Mouse (Mus musculus) frontal cortex, adult 2 months (tissue): ENCODE results near the gene Rpl35a. TPM values are rescaled to one million over a fixed set of nuclear protein-coding genes. Genes with fewer than 3 reads are reported as not detected.
A peak's percentile ranks its signal among the peaks of the same experiment; 100 is the strongest.
"Not testable (repeated sequence)": the region's sequence is repeated elsewhere in the genome, so short reads cannot be mapped to it uniquely, and the experiment has no call there.

Experiments used
- DNase-seq, 2 experiments: peaks; one replicate each; pipeline ENCODE4 v3.0.0; 2022; ENCODE audit warnings: low spot score in 1 of 2; ENCODE audit errors: extremely low spot score in 1 of 2
- polyA plus RNA-seq: library from polyadenylated mRNA; depleted of rRNA; stranded (reverse); fragments of >200 nt; gene quantifications from 2 replicates; pipeline ENCODE4 v1.2.3, GENCODE M21; 2012

Rpl35a gene
- polyA plus RNA-seq, 1 experiment, result 770 TPM

- DNase-seq, result not testable (repeated sequence)
Measured at GRCm38 (mm10) chr16:33054927-33055326, 1.3 kb upstream of the Rpl35a start.

GRCm38 (mm10) chr16:33055655-33056054 is 598 bp upstream of the Rpl35a start:
- no peak for DNase-seq

GRCm38 (mm10) chr16:33056786-33057185 is 533 bp downstream of the Rpl35a start:
- no peak for DNase-seq

GRCm38 (mm10) chr16:33058033-33058432 is 1.8 kb downstream of the Rpl35a start:
- no peak for DNase-seq

- DNase-seq, result not testable (repeated sequence)
Measured at GRCm38 (mm10) chr16:33058656-33059055, 2.4 kb downstream of the Rpl35a start.

GRCm38 (mm10) chr16:33059471-33059870 is 3.2 kb downstream of the Rpl35a start:
- no peak for DNase-seq

GRCm38 (mm10) chr16:33060926-33061325 is 4.7 kb downstream of the Rpl35a start:
- no peak for DNase-seq

GRCm38 (mm10) chr16:33061400-33061799 is 5.1 kb downstream of the Rpl35a start:
- DNase-seq, result no peak

- peak; percentile 68 to 89 for DNase-seq
Measured at GRCm38 (mm10) chr16:33062024-33062681, 5.9 kb downstream of the Rpl35a start, which contains the start of gene Lmln. TSS of gene Lmln (plus strand) at chr16:33062521.

- peak; percentile 28 to 71 for DNase-seq
Measured at GRCm38 (mm10) chr16:33062682-33063131, 6.5 kb downstream of the Rpl35a start.

GRCm38 (mm10) chr16:33063267-33063666 is 7.0 kb downstream of the Rpl35a start:
- DNase-seq, result no peak

GRCm38 (mm10) chr16:33064636-33065035 is 8.4 kb downstream of the Rpl35a start:
- no peak for DNase-seq

GRCm38 (mm10) chr16:33070928-33071327 is 14.7 kb downstream of the Rpl35a start:
- no peak for DNase-seq

- DNase-seq, result no peak
Measured at GRCm38 (mm10) chr16:33072871-33073557, 16.8 kb downstream of the Rpl35a start.

- DNase-seq, result no peak
Measured at GRCm38 (mm10) chr16:33074967-33075366, 18.7 kb downstream of the Rpl35a start.

GRCm38 (mm10) chr16:33076078-33076477 is 19.8 kb downstream of the Rpl35a start:
- no peak for DNase-seq

GRCm38 (mm10) chr16:33077069-33077627 is 20.9 kb downstream of the Rpl35a start:
- no peak for DNase-seq

- DNase-seq, result no peak
Measured at GRCm38 (mm10) chr16:33080063-33080462, 23.8 kb downstream of the Rpl35a start.

GRCm38 (mm10) chr16:33082951-33083350 is 26.7 kb downstream of the Rpl35a start:
- no peak for DNase-seq

- DNase-seq, result no peak
Measured at GRCm38 (mm10) chr16:33083996-33084395, 27.7 kb downstream of the Rpl35a start.

GRCm38 (mm10) chr16:33085666-33086065 is 29.4 kb downstream of the Rpl35a start:
- no peak for DNase-seq
